In genomic region chr7:91063297-91064040, GRCm38 (mm10) we compare ENCODE assay signal across 14 mouse cellular contexts.
DNase-seq lines count a peak whose midpoint lies in the region; ATAC-seq lines count a peak whose summit lies in the region.
"Had no signal": no experiment of that assay in that cellular context is flagged by ENCODE, and none has a peak within 500 bp of the region (broad histone marks: within the 10 kb centered on the region; RNA-seq: fewer than 3 reads in every experiment).

No protein-coding gene starts in this region.

- no peak overlapping the region for H3K4me3 ChIP-seq in forebrain, embryonic 16.5 days (replicated peaks; ENCODE audit: low read length)
- H3K4me3 ChIP-seq in hindbrain, embryonic 14.5 days (replicated peaks; ENCODE audit: low read length), result no peak overlapping the region
- H3K4me3 ChIP-seq in midbrain, embryonic 15.5 days, result no peak overlapping the region
- H3K4me3 ChIP-seq: liver, embryonic 12.5 days; megakaryocyte, embryonic 14.5 days had no signal

- 53% methylated on average over 12 of the region's 12 CpGs for WGBS in forebrain, embryonic 16.5 days
- WGBS in hindbrain, embryonic 14.5 days, result 41% methylated on average over 12 of the region's 12 CpGs
- WGBS in midbrain, embryonic 15.5 days, result 31% methylated on average over 12 of the region's 12 CpGs

- H3K36me3 ChIP-seq in forebrain, embryonic 16.5 days (ENCODE audit: control insufficient read depth, insufficient read depth), result no peaks in the 10 kb centered on the region
- H3K36me3 ChIP-seq in hindbrain, embryonic 14.5 days (replicated peaks; ENCODE audit: control insufficient read depth, insufficient read depth), result no peaks in the 10 kb centered on the region
- no peaks in the 10 kb centered on the region for H3K36me3 ChIP-seq in midbrain, embryonic 15.5 days (replicated peaks)
- H3K36me3 ChIP-seq: liver, embryonic 12.5 days had no signal

- H3K4me1 ChIP-seq in forebrain, embryonic 16.5 days (replicated peaks; ENCODE audit: control insufficient read depth, insufficient read depth, low read length), result no peaks in the 10 kb centered on the region
- H3K4me1 ChIP-seq in hindbrain, embryonic 14.5 days (replicated peaks; ENCODE audit: control insufficient read depth, insufficient read depth, low read length), result no peaks in the 10 kb centered on the region
- peaks cover 5% of the 10 kb centered on the region; the same call in 1 of the 2 replicates for H3K4me1 ChIP-seq in midbrain, embryonic 15.5 days
- H3K4me1 ChIP-seq: liver, embryonic 12.5 days; megakaryocyte, embryonic 14.5 days had no signal

- H3K27me3 ChIP-seq in forebrain, embryonic 16.5 days (replicated peaks; ENCODE audit: control insufficient read depth, insufficient read depth, low read length), result no peaks in the 10 kb centered on the region
- H3K27me3 ChIP-seq in hindbrain, embryonic 14.5 days (ENCODE audit: control insufficient read depth, insufficient read depth, low read length), result no peaks in the 10 kb centered on the region
- no peaks in the 10 kb centered on the region for H3K27me3 ChIP-seq in midbrain, embryonic 15.5 days (replicated peaks)
- H3K27me3 ChIP-seq: liver, embryonic 12.5 days; megakaryocyte, embryonic 14.5 days had no signal

- peak; percentile 73 for ATAC-seq in forebrain, embryonic 16.5 days
- ATAC-seq in hindbrain, embryonic 14.5 days (ENCODE audit: low FRiP score), result peak; percentile 48; the same call in 1 of the 2 replicates
- ATAC-seq in midbrain, embryonic 15.5 days (replicated peaks), result peak; percentile 94
- no peak for ATAC-seq in erythroblast, adult 5-6 weeks (replicated peaks; ENCODE audit: low FRiP score, poor library complexity, severe bottlenecking)
- ATAC-seq: activated CD4-positive, CD25-positive, alpha-beta regulatory T cell, adult 4 months; intestine, embryonic 16.5 days; liver, embryonic 12.5 days had no signal

- H3K27ac ChIP-seq in forebrain, embryonic 16.5 days (ENCODE audit: low read length), result peak overlapping the region; percentile 63
- H3K27ac ChIP-seq in hindbrain, embryonic 14.5 days, result no peak overlapping the region
- H3K27ac ChIP-seq in midbrain, embryonic 15.5 days, result peak overlapping the region; percentile 68
- H3K27ac ChIP-seq: liver, embryonic 12.5 days had no signal

- no peak overlapping the region for H3K4me2 ChIP-seq in forebrain, embryonic 16.5 days (ENCODE audit: low read length)
- H3K4me2 ChIP-seq in hindbrain, embryonic 14.5 days (replicated peaks), result peak overlapping the region; percentile 21; the same call in 1 of the 2 replicates
- peak overlapping the region; percentile 10; the same call in 1 of the 2 replicates for H3K4me2 ChIP-seq in midbrain, embryonic 15.5 days
- H3K4me2 ChIP-seq: liver, embryonic 12.5 days had no signal

- H3K9ac ChIP-seq in forebrain, embryonic 16.5 days (replicated peaks; ENCODE audit: low read depth, low read length), result no peak overlapping the region
- H3K9ac ChIP-seq in hindbrain, embryonic 14.5 days, result no peak overlapping the region
- no peak overlapping the region for H3K9ac ChIP-seq in midbrain, embryonic 15.5 days
- H3K9ac ChIP-seq: liver, embryonic 12.5 days had no signal

- intact Hi-C loops in left cerebral cortex, postnatal 25 days (cut with DNase I), result no loop called here

- DNase-seq in left cerebral cortex, postnatal 25 days (ENCODE audit: low spot score in 2 of 2), result peak; percentile 17 to 43
- no peak for DNase-seq in left cerebral cortex, adult 11 months (ENCODE audit: low spot score)
- no peak for DNase-seq in hindbrain, embryonic 14.5 days (ENCODE audit: low spot score)
- no peak for DNase-seq in thymus, postnatal 14 days
- DNase-seq: cerebellum, adult 8-10 months; heart, postnatal 14 days; kidney, postnatal 25 days had no signal

- H3K9me3 ChIP-seq in forebrain, embryonic 16.5 days (ENCODE audit: control insufficient read depth, low read length), result no peaks in the 10 kb centered on the region
- no peaks in the 10 kb centered on the region for H3K9me3 ChIP-seq in hindbrain, embryonic 14.5 days (ENCODE audit: control insufficient read depth, low read length)
- H3K9me3 ChIP-seq in midbrain, embryonic 15.5 days, result no peaks in the 10 kb centered on the region
- H3K9me3 ChIP-seq: liver, embryonic 12.5 days; megakaryocyte, embryonic 14.5 days had no signal

Comparison
In these comparisons a context has a peak if more than half of its experiments do, and no peak if none do; other contexts are left out.
1. DNase-seq: peak in left cerebral cortex, postnatal 25 days (2 of 2); none in left cerebral cortex, adult 11 months (single experiment), hindbrain, embryonic 14.5 days (single experiment) and thymus, postnatal 14 days (single experiment).